Mouse (Mus musculus) stomach, postnatal 0 days (tissue): Measurements from ENCODE around the gene Btbd9.

Source experiments
- CTCF ChIP-seq: IDR thresholded peaks from 2 replicates; pipeline ENCODE4 v1.5.1; 2016; ENCODE audit warnings: antibody characterized with exemption, low read depth, mild to moderate bottlenecking, moderate library complexity
- EP300 ChIP-seq: optimal IDR thresholded peaks from 2 replicates; pipeline ENCODE3; 2016; ENCODE audit warnings: antibody characterized with exemption

- TF ChIP-seq CTCF: no peak
- TF ChIP-seq EP300: no peak
Measured at GRCm38 (mm10) chr17:30328924-30329323, 247.4 kb downstream of the Btbd9 start.
